Mouse (Mus musculus) intestine, embryonic 16.5 days (tissue): ENCODE measurements around the gene Rabep2. TPM values are rescaled to one million over a fixed set of nuclear protein-coding genes. Genes with fewer than 3 reads are reported as not detected.

Experiments used
- ATAC-seq: fragments of 200-750 bp; cut with Nextera tagmentation; 2 replicates; pipeline ENCODE4 v1.8.0; 2017; ENCODE audit warnings: moderate TSS enrichment, moderate library complexity
- H3K27ac ChIP-seq: fragments of 300-500 bp; sonication (generic); 2 replicates; pipeline ENCODE4 v1.5.1; 2014; ENCODE audit warnings: mild to moderate bottlenecking, low read length
- H3K27me3 ChIP-seq: fragments of 300-500 bp; sonication (generic); replicated peaks from 2 replicates; pipeline ENCODE4 v1.6.1; 2014; ENCODE audit warnings: low read length, control low read depth, mixed read lengths; ENCODE audit not compliant: control insufficient read depth, insufficient read depth
- H3K36me3 ChIP-seq: fragments of 300-500 bp; sonication (generic); 2 replicates; pipeline ENCODE4 v1.6.1; 2014; ENCODE audit warnings: low read length, control low read depth; ENCODE audit not compliant: control insufficient read depth, insufficient read depth
- H3K4me1 ChIP-seq: fragments of 300-500 bp; sonication (generic); 2 replicates; pipeline ENCODE4 v1.6.1; 2014; ENCODE audit warnings: low read length, control low read depth, mixed read lengths; ENCODE audit not compliant: control insufficient read depth, insufficient read depth
- H3K4me2 ChIP-seq: fragments of 300-500 bp; sonication (generic); 2 replicates; pipeline ENCODE4 v1.6.1; 2014; ENCODE audit warnings: low read depth, low read length, control low read depth
- H3K4me3 ChIP-seq: fragments of 300-500 bp; sonication (generic); 2 replicates; pipeline ENCODE4 v1.5.1; 2014; ENCODE audit warnings: mild to moderate bottlenecking, low read length
- H3K9ac ChIP-seq: fragments of 300-500 bp; sonication (generic); 2 replicates; pipeline ENCODE4 v1.6.1; 2014; ENCODE audit warnings: low read depth, low read length
- H3K9me3 ChIP-seq: fragments of 300-500 bp; sonication (generic); 2 replicates; pipeline ENCODE4 v1.6.1; 2016; ENCODE audit warnings: low read length, control low read depth; ENCODE audit not compliant: control insufficient read depth
- WGBS: fragments of 180-500 bp; shearing (Covaris S2); extraction: QIAGEN DNeasy Blood & Tissue Kit; methylation state at CpG from one replicate; pipeline ENCODE4 v1.1.7; 2014; 5-methylcytosine and 5-hydroxymethylcytosine counted together
- polyA plus RNA-seq: library from polyadenylated mRNA; unstranded; fragments of >200 nt; fragmentation: Nextera tagmentation; extraction: Ambion mirVana; gene quantifications from 2 replicates; pipeline ENCODE4 v1.2.1, GENCODE M21; 2015

Rabep2 gene
- polyA plus RNA-seq, 1 experiment from 2014 or later, result 25.0 TPM

DNA sequence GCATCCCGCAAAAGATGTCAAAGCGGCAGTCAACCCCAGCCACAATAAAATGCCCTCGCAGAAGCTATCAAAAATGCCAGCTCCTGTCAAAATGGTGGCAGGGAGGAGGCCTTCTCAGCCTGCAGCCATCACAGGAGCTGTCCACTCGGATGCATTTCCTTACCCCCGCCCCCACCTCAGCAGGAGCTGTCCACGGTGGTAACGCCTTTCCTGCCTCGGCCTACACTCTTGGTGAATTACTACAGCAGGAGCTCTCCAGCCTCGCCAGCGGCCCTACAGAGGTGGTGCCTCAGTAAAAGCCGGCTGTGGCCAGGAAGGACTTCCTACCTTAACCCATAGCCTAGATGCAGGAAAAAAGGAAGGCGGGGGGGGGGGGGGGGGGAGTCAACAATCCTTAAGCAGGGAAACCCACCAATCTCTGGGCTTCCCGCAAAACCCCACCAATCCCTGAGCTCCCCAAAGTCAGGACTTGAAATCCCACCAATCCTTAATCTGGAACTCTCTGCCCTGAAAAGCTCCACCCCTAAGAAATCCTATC, 1.2 kb upstream of the Rabep2 start:
- H3K4me1 ChIP-seq, result peaks cover 10% of the 10 kb centered on the region
- H3K27ac ChIP-seq, result no peak overlapping the region
- no peak overlapping the region for H3K4me2 ChIP-seq
- ATAC-seq, result no peak
- no peak overlapping the region for H3K4me3 ChIP-seq
- no peaks in the 10 kb centered on the region for H3K27me3 ChIP-seq
- no peak overlapping the region for H3K9ac ChIP-seq
- 57% methylated on average over 12 of the region's 13 CpGs for whole genome bisulfite sequencing
- 0 out of 2 replicates have a peak, but pooled peaks cover 3% of the 10 kb centered on the region for H3K9me3 ChIP-seq
- no peaks in the 10 kb centered on the region for H3K36me3 ChIP-seq

DNA sequence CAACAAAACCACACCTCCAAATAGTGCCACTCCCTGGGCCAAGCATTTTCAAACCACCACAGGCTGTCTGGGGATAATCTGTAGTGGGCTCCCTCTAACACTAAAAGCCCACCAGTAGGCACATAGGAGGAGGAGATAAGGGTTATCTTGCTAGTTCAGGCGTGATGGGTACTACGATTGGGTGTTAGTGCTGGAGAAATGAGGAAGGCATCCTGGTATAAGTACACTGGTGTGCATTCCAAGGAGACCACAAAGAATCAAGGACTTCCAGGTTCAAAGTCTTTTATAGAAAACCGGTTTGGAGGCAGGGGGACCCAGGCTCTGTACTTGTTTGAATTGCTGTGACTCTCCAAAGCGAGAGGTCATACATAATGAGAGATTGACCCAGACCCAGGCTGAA, 405 bp upstream of the Rabep2 start:
- 11% methylated on average over 4 of the region's 4 CpGs for WGBS
- H3K27me3 ChIP-seq, result no peaks in the 10 kb centered on the region
- H3K9me3 ChIP-seq, result 0 out of 2 replicates have a peak, but pooled peaks cover 3% of the 10 kb centered on the region
- peak; percentile 22 for ATAC-seq
- peak overlapping the region; percentile 94 for H3K27ac ChIP-seq
- H3K4me2 ChIP-seq, result peak overlapping the region; percentile 95
- H3K9ac ChIP-seq, result peak overlapping the region; percentile 84
- peak overlapping the region; percentile 77 for H3K4me3 ChIP-seq
- no peaks in the 10 kb centered on the region for H3K36me3 ChIP-seq
- H3K4me1 ChIP-seq, result peaks cover 10% of the 10 kb centered on the region

GRCm38 (mm10) chr7:126429503-126429898, 942 bp downstream of the Rabep2 start:
- ATAC-seq, result peak; percentile 18
- peaks cover 10% of the 10 kb centered on the region for H3K4me1 ChIP-seq
- peak overlapping the region; percentile 84 for H3K9ac ChIP-seq
- 25% methylated on average over 15 of the region's 15 CpGs for WGBS
- peak overlapping the region; percentile 95 for H3K4me2 ChIP-seq
- peak overlapping the region; percentile 77 for H3K4me3 ChIP-seq
- H3K27ac ChIP-seq, result no peak overlapping the region
- 0 out of 2 replicates have a peak, but pooled peaks cover 3% of the 10 kb centered on the region for H3K9me3 ChIP-seq
- no peaks in the 10 kb centered on the region for H3K36me3 ChIP-seq
- H3K27me3 ChIP-seq, result no peaks in the 10 kb centered on the region

GRCm38 (mm10) chr7:126430167-126430566, 1.6 kb downstream of the Rabep2 start:
- H3K4me1 ChIP-seq, result peaks cover 10% of the 10 kb centered on the region
- no peaks in the 10 kb centered on the region for H3K36me3 ChIP-seq
- no peak overlapping the region for H3K4me2 ChIP-seq
- ATAC-seq, result no peak
- H3K9me3 ChIP-seq, result 0 out of 2 replicates have a peak, but pooled peaks cover 3% of the 10 kb centered on the region
- no peak overlapping the region for H3K9ac ChIP-seq
- H3K4me3 ChIP-seq, result no peak overlapping the region
- H3K27ac ChIP-seq, result no peak overlapping the region
- no peaks in the 10 kb centered on the region for H3K27me3 ChIP-seq

- no peak overlapping the region for H3K9ac ChIP-seq
- H3K9me3 ChIP-seq, result no peaks in the 10 kb centered on the region
- no peak overlapping the region for H3K4me2 ChIP-seq
- H3K4me3 ChIP-seq, result no peak overlapping the region
- peaks cover 3% of the 10 kb centered on the region for H3K4me1 ChIP-seq
- no peaks in the 10 kb centered on the region for H3K27me3 ChIP-seq
- H3K27ac ChIP-seq, result no peak overlapping the region
- no peaks in the 10 kb centered on the region for H3K36me3 ChIP-seq
- WGBS, result 89% methylated on average over 7 of the region's 7 CpGs
- ATAC-seq, result no peak
These were observed 6.2 kb downstream of the Rabep2 start for GRCm38 (mm10) chr7:126434726-126435125.

DNA sequence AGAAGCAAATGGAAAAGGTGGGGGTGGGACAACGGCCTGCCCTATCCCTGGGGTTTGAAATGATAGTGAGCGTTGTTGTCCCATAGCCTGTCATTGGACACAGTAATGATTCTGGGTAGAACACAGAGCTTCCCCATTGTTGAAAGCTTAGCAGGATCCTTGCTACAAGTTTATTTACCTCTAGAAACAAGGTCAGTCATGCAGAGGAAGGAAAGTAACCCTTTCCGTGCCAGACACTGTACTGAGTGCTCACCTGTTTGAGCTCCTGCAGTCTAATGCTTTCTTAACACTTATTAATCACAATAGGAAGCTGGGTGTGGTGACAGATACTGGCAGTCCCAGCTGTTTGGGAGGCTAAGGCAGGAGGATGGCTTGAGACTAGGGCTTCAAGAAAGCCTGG, 7.2 kb downstream of the Rabep2 start:
- Histone ChIP-seq H3K4me2 (no peak overlapping the region), H3K9me3 (no peaks in the 10 kb centered on the region), H3K27ac (no peak overlapping the region), H3K4me1 (no peaks in the 10 kb centered on the region), H3K36me3 (no peaks in the 10 kb centered on the region), H3K4me3 (no peak overlapping the region), H3K27me3 (no peaks in the 10 kb centered on the region), H3K9ac (no peak overlapping the region)
- ATAC-seq, result no peak
- 76% methylated on average over 3 of the region's 3 CpGs for WGBS

- Histone ChIP-seq H3K4me1 (no peaks in the 10 kb centered on the region), H3K4me3 (no peak overlapping the region), H3K9me3 (no peaks in the 10 kb centered on the region), H3K27ac (no peak overlapping the region), H3K27me3 (no peaks in the 10 kb centered on the region), H3K4me2 (no peak overlapping the region), H3K36me3 (0 out of 2 replicates have a peak, but pooled peaks cover under 1% of the 10 kb centered on the region), H3K9ac (no peak overlapping the region)
- peak; percentile 55; the same call in 1 of the 2 replicates for ATAC-seq
- 26% methylated on average over 8 of the region's 8 CpGs for WGBS
These were observed 8.3 kb downstream of the Rabep2 start for GRCm38 (mm10) chr7:126436851-126437250.

DNA sequence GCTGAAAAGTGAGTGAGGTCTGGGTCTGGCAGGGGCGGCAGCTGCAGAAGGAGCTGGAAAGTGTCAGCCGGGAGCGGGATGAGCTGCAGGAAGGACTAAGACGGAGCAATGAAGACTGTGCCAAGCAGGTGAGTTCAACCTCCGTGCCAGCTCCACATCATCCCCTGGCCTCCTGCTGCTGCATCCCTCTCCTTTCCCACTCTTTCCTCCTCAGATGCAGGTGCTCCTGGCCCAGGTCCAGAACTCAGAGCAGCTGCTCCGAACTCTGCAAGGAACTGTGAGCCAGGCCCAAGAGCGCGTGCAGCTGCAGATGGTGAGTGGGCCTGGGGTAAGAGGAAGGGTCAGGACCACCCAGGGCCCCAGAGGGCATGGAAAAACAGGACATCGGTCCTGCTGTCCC, 11.6 kb downstream of the Rabep2 start:
- Histone ChIP-seq H3K27me3 (no peaks in the 10 kb centered on the region), H3K9me3 (no peaks in the 10 kb centered on the region), H3K4me3 (no peak overlapping the region), H3K4me1 (no peaks in the 10 kb centered on the region), H3K27ac (no peak overlapping the region), H3K36me3 (peaks cover 12% of the 10 kb centered on the region), H3K9ac (no peak overlapping the region; the same call in 1 of the 2 replicates), H3K4me2 (no peak overlapping the region)
- whole genome bisulfite sequencing, result 80% methylated on average over 9 of the region's 9 CpGs
- ATAC-seq, result no peak

DNA sequence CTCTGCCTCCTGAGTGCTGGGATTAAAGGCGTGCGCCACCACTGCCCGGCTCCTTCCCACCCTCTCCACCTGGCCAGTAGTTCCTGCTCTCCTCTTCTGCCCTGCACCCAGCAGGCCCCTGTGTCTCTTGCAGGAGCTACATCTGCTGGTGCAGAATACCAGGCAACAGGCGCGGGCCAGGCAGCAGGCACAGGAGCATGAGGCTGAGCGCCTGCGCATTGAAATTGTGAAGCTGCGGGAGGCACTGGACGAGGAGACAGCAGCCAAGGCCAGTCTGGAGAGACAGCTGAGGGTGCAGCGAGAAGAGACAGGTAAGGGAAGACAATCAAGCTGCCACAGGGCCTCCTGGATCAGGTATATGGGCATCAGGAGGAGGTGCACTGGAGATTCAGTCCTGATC, 15.4 kb downstream of the Rabep2 start:
- Histone ChIP-seq H3K4me3 (no peak overlapping the region), H3K36me3 (peaks cover 18% of the 10 kb centered on the region), H3K27ac (no peak overlapping the region), H3K9me3 (no peaks in the 10 kb centered on the region), H3K9ac (no peak overlapping the region), H3K4me1 (no peaks in the 10 kb centered on the region), H3K4me2 (no peak overlapping the region), H3K27me3 (no peaks in the 10 kb centered on the region)
- 92% methylated on average over 10 of the region's 10 CpGs for WGBS
- no peak for ATAC-seq

- Histone ChIP-seq H3K4me1 (no peaks in the 10 kb centered on the region), H3K27me3 (no peaks in the 10 kb centered on the region), H3K27ac (no peak overlapping the region), H3K9me3 (no peaks in the 10 kb centered on the region), H3K4me2 (no peak overlapping the region), H3K4me3 (no peak overlapping the region), H3K9ac (no peak overlapping the region), H3K36me3 (peaks cover 18% of the 10 kb centered on the region)
- no peak for ATAC-seq
- WGBS, result 92% methylated on average over 9 of the region's 9 CpGs
These were observed 16.0 kb downstream of the Rabep2 start for GRCm38 (mm10) chr7:126444536-126444935.
